Mouse (Mus musculus) midbrain, embryonic 16.5 days (tissue): ENCODE data around the gene Far1. TPM values are rescaled to one million over a fixed set of nuclear protein-coding genes. Genes with fewer than 3 reads are reported as not detected.
A peak's percentile ranks its signal among the peaks of the same experiment; 100 is the strongest.

Experiments
- ATAC-seq: fragments of 200-750 bp; cut with Nextera tagmentation; 2 replicates; pipeline ENCODE4 v1.8.0; 2017; ENCODE audit warnings: moderate TSS enrichment
- H3K27ac ChIP-seq: fragments of 300-500 bp; sonication (generic); 2 replicates; pipeline ENCODE4 v1.5.1; 2014; ENCODE audit warnings: mild to moderate bottlenecking, low read length, mixed read lengths
- H3K27me3 ChIP-seq: fragments of 300-500 bp; sonication (generic); 2 replicates; pipeline ENCODE4 v1.6.1; 2014; ENCODE audit warnings: low read depth, low read length, mixed read lengths; ENCODE audit not compliant: control insufficient read depth, insufficient read depth
- H3K36me3 ChIP-seq: fragments of 300-500 bp; sonication (generic); 2 replicates; pipeline ENCODE4 v1.6.1; 2014; ENCODE audit warnings: mild to moderate bottlenecking, low read length, moderate library complexity, mixed read lengths; ENCODE audit not compliant: control insufficient read depth, insufficient read depth
- H3K4me1 ChIP-seq: fragments of 300-500 bp; sonication (generic); 2 replicates; pipeline ENCODE4 v1.6.1; 2014; ENCODE audit warnings: mild to moderate bottlenecking, low read length, mixed read lengths; ENCODE audit not compliant: control insufficient read depth, insufficient read depth
- H3K4me2 ChIP-seq: fragments of 300-500 bp; sonication (generic); 2 replicates; pipeline ENCODE4 v1.6.1; 2014; ENCODE audit warnings: mild to moderate bottlenecking, low read length, mixed read lengths
- H3K4me3 ChIP-seq: fragments of 300-500 bp; sonication (generic); 2 replicates; pipeline ENCODE4 v1.5.1; 2014; ENCODE audit warnings: low read depth, mild to moderate bottlenecking, low read length, moderate library complexity, mixed read lengths
- H3K9ac ChIP-seq: fragments of 300-500 bp; sonication (generic); 2 replicates; pipeline ENCODE4 v1.6.1; 2014; ENCODE audit warnings: low read depth, low read length, mixed read lengths
- H3K9me3 ChIP-seq: fragments of 300-500 bp; sonication (generic); replicated peaks from 2 replicates; pipeline ENCODE4 v1.6.1; 2014; ENCODE audit warnings: mild to moderate bottlenecking, low read length, mixed read lengths; ENCODE audit not compliant: control insufficient read depth, poor library complexity, severe bottlenecking
- WGBS: fragments of 180-500 bp; shearing (Covaris S2); extraction: QIAGEN DNeasy Blood & Tissue Kit; methylation state at CpG from one replicate; pipeline ENCODE4 v1.1.7; 2014; 5-methylcytosine and 5-hydroxymethylcytosine counted together
- polyA plus RNA-seq: library from polyadenylated mRNA; unstranded; fragments of >200 nt; fragmentation: Nextera tagmentation; extraction: Ambion mirVana; gene quantifications from 2 replicates; pipeline ENCODE4 v1.2.1, GENCODE M21; 2015

The Far1 gene
- polyA plus RNA-seq, 1 experiment from 2014 or later, result 64.6 TPM

DNA sequence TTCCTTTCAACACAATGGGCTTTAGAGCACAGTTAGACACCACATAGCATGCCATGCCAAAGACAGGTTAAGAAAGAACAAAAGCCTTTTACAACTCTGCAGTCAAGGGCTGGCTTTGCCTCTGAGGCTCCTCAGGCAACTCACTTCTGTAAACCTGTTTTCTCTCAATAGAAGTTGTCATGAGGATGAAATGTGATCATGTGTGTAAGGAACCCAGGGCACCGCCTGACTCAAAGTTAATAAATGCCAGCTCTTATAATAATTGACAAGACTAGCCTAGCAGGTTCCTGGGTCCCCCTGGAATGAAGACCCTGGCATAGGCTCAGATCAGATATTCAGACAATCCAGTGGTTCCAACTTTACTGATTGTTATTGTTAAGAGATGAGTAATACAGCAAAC lies 77.5 kb downstream of the Far1 start:
- H3K4me2 ChIP-seq, result no peak overlapping the region
- no peaks in the 10 kb centered on the region for H3K27me3 ChIP-seq
- no peak for ATAC-seq
- H3K27ac ChIP-seq, result no peak overlapping the region
- 85% methylated on average over 1 of the region's 1 CpGs for WGBS
- H3K9me3 ChIP-seq, result no peaks in the 10 kb centered on the region
- no peak overlapping the region for H3K9ac ChIP-seq
- no peak overlapping the region for H3K4me3 ChIP-seq
- H3K4me1 ChIP-seq, result no peaks in the 10 kb centered on the region
- H3K36me3 ChIP-seq, result no peaks in the 10 kb centered on the region

GRCm38 (mm10) chr7:113591557-113592354 lies 78.1 kb downstream of the Far1 start:
- H3K9ac ChIP-seq, result no peak overlapping the region
- no peak overlapping the region for H3K4me2 ChIP-seq
- H3K36me3 ChIP-seq, result no peaks in the 10 kb centered on the region
- H3K27ac ChIP-seq, result no peak overlapping the region
- H3K4me3 ChIP-seq, result no peak overlapping the region
- H3K9me3 ChIP-seq, result no peaks in the 10 kb centered on the region
- H3K4me1 ChIP-seq, result no peaks in the 10 kb centered on the region
- H3K27me3 ChIP-seq, result no peaks in the 10 kb centered on the region
- WGBS, result 86% methylated on average over 9 of the region's 9 CpGs
- no peak for ATAC-seq

DNA sequence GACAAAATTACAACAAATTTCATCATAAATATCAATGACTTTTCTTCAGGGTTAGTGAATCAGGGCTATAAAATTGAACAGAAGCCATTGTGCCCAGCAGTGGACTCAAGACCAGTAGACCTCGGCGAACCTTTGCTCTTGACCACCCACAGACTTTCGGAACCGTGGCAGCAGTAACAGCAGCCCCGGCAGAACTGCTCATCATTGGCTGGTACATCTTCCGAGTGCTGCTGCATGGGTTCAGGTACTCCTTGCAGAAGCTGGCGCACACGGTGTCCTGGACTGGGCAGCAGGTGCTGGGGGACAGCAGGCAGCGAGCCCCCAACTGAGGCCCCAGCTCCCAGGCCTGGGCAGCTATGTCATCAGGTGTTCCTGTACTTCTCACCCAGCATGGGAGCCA lies 79.1 kb downstream of the Far1 start:
- Histone ChIP-seq H3K27ac (no peak overlapping the region), H3K4me1 (no peaks in the 10 kb centered on the region), H3K4me3 (no peak overlapping the region), H3K9ac (no peak overlapping the region), H3K27me3 (no peaks in the 10 kb centered on the region), H3K4me2 (no peak overlapping the region), H3K36me3 (no peaks in the 10 kb centered on the region), H3K9me3 (no peaks in the 10 kb centered on the region)
- ATAC-seq, result no peak
- 86% methylated on average over 9 of the region's 9 CpGs for WGBS

- Histone ChIP-seq H3K4me3 (no peak overlapping the region), H3K4me2 (no peak overlapping the region), H3K9me3 (no peaks in the 10 kb centered on the region), H3K4me1 (no peaks in the 10 kb centered on the region), H3K9ac (no peak overlapping the region), H3K27ac (no peak overlapping the region), H3K27me3 (no peaks in the 10 kb centered on the region), H3K36me3 (no peaks in the 10 kb centered on the region)
- WGBS, result 0% methylated on average over 3 of the region's 3 CpGs
- ATAC-seq, result no peak
Observed at GRCm38 (mm10) chr7:113594363-113594762, 80.7 kb downstream of the Far1 start.

DNA sequence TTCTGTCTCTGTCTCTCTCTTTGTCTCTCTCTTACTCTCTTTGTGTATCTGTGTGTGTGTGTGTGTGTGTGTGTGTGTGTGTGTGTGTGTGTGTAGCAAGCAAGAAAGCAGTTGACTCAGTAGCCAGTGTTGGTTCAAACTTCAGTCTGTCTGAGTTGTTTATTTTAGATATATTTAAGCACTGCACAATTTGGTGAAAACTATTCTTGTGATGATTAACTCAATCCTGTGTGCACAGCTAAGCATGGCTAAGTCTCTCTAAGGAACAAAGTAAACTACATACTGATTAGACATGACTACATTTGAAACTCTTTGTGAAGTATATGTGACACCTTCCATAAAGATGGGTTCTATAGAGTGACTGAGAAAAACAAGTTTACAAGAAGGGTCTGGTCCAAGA lies 83.6 kb downstream of the Far1 start:
- Histone ChIP-seq H3K36me3 (no peaks in the 10 kb centered on the region), H3K27me3 (no peaks in the 10 kb centered on the region), H3K9ac (no peak overlapping the region), H3K4me3 (no peak overlapping the region), H3K9me3 (no peaks in the 10 kb centered on the region), H3K4me1 (no peaks in the 10 kb centered on the region), H3K27ac (no peak overlapping the region), H3K4me2 (no peak overlapping the region)
- ATAC-seq, result no peak

DNA sequence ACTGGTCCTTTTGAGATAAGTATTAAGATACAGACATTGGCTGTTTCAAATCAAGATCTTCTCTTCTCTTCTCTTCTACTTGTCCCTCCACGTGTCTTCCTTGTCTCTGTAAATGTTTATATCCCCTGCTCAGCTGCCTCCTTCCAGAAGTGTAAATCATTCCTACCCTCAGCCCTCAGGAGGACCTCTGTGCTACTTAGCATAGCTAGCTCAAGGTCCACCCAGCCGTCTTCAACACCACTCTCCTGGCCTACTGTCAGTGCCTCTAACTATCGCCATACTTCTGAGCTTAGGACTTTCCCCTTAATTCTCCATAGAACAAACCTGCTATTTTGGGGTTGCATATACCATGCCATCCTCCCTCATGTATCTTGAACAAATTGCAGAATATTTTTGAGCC lies 88.2 kb downstream of the Far1 start:
- H3K4me2 ChIP-seq, result no peak overlapping the region
- no peak overlapping the region for H3K9ac ChIP-seq
- no peak overlapping the region for H3K4me3 ChIP-seq
- H3K4me1 ChIP-seq, result no peaks in the 10 kb centered on the region
- no peak overlapping the region for H3K27ac ChIP-seq
- no peak for ATAC-seq
- no peaks in the 10 kb centered on the region for H3K36me3 ChIP-seq
- no peaks in the 10 kb centered on the region for H3K27me3 ChIP-seq
- WGBS, result 92% methylated on average over 3 of the region's 3 CpGs
- H3K9me3 ChIP-seq, result no peaks in the 10 kb centered on the region; the same call in 1 of the 2 replicates

GRCm38 (mm10) chr7:113607928-113608327 lies 94.3 kb downstream of the Far1 start:
- Histone ChIP-seq H3K9me3 (no peaks in the 10 kb centered on the region; the same call in 1 of the 2 replicates), H3K4me2 (no peak overlapping the region), H3K27me3 (no peaks in the 10 kb centered on the region), H3K36me3 (no peaks in the 10 kb centered on the region), H3K4me1 (0 out of 2 replicates have a peak, but pooled peaks cover 2% of the 10 kb centered on the region), H3K27ac (no peak overlapping the region), H3K4me3 (no peak overlapping the region), H3K9ac (no peak overlapping the region)
- WGBS, result 34% methylated on average over 9 of the region's 9 CpGs
- 0 out of 2 replicates have a peak, but pooled peaks have one; percentile 45 for ATAC-seq

GRCm38 (mm10) chr7:113609027-113609705 lies 95.5 kb downstream of the Far1 start:
- Histone ChIP-seq H3K27ac (no peak overlapping the region), H3K27me3 (no peaks in the 10 kb centered on the region), H3K36me3 (no peaks in the 10 kb centered on the region), H3K4me2 (no peak overlapping the region), H3K4me1 (0 out of 2 replicates have a peak, but pooled peaks cover 2% of the 10 kb centered on the region), H3K9ac (0 out of 2 replicates have a peak overlapping the region, but pooled peaks have one; percentile 27), H3K4me3 (no peak overlapping the region), H3K9me3 (no peaks in the 10 kb centered on the region; the same call in 1 of the 2 replicates)
- WGBS, result 15% methylated on average over 8 of the region's 8 CpGs
- ATAC-seq, result peak; percentile 60

DNA sequence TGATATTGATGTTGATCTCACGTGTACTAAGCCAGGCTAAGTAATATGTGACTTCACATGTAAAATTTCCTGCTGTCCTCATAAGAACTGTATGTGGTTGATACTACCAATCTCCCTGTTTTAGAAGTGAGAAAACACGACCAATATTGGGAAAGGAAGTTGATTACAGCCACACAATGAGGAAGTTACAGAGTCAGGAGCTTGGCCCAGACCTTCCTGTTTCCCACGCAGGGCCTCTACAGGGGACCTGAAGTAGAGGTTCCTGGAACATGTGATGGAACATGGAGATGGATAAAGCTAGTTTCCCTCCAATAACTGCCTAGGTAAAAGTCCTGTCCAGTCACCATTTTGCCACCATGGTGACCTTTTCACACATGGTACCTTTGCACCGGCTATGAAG lies 99.0 kb downstream of the Far1 start:
- no peak overlapping the region for H3K9ac ChIP-seq
- no peaks in the 10 kb centered on the region for H3K9me3 ChIP-seq
- H3K27ac ChIP-seq, result no peak overlapping the region
- H3K4me2 ChIP-seq, result no peak overlapping the region
- WGBS, result 85% methylated on average over 4 of the region's 4 CpGs
- H3K27me3 ChIP-seq, result no peaks in the 10 kb centered on the region
- no peaks in the 10 kb centered on the region for H3K36me3 ChIP-seq
- H3K4me3 ChIP-seq, result no peak overlapping the region
- no peak for ATAC-seq
- H3K4me1 ChIP-seq, result 0 out of 2 replicates have a peak, but pooled peaks cover 2% of the 10 kb centered on the region
